Mouse (Mus musculus) E14TG2a.4 (cell line): Measurements from ENCODE around the gene Izumo4.

Source experiments
- CTCF ChIP-seq: conservative IDR thresholded peaks from 2 replicates; pipeline ENCODE4 v1.5.1; 2014; ENCODE audit warnings: low read length
- NANOG ChIP-seq: IDR thresholded peaks from 2 replicates; pipeline ENCODE4 v1.6.1; 2014; ENCODE audit warnings: borderline replicate concordance, low read length, mixed read lengths
- POU5F1 ChIP-seq: IDR thresholded peaks from 2 replicates; pipeline ENCODE4 v1.6.1; 2014; ENCODE audit warnings: low read length, borderline replicate concordance

- no peak for TF ChIP-seq CTCF
- no peak for TF ChIP-seq POU5F1
- no peak for TF ChIP-seq NANOG
These were observed 1.9 kb upstream of the Izumo4 start for GRCm38 (mm10) chr10:80700038-80700504.
